Mouse (Mus musculus): ENCODE data around the gene Rhobtb1. TPM values are rescaled to one million over a fixed set of nuclear protein-coding genes. Genes with fewer than 3 reads are reported as not detected.

Rhobtb1 gene
- polyA plus RNA-seq, 1 experiment, result 9.9 TPM

DNA sequence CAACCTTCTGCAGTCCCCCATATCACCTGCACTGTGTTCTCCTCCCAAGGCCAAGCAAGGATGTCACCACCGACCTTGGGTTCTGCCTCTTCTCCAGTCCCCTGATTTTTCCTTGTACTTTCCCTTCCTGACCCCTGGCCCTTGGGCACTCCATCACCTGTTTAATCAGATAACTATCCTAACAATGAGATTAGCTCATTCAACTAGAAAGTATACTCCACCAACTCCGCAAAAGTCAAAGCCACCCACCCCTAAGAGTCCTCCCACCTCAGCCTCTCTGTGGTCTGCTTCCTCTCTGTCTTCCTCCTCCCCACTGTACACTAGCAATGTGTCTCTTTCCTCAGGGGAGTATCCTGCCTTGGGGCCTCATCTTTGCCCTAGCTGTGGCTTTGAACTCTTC lies 107.9 kb downstream of the Rhobtb1 start:
- no peak for DNase-seq
- 26% methylated on average over 2 of the region's 2 CpGs for WGBS
- no peak for TF ChIP-seq POLR2A (IDR thresholded peaks at IDR 0.05; ENCODE audit: borderline replicate concordance, extremely low read depth, low read depth, low read length)
- TF ChIP-seq CTCF (IDR thresholded peaks at IDR 0.05; ENCODE audit: insufficient read depth, low read length), result no peak
- H3K4me3 ChIP-seq (replicated peaks; ENCODE audit: extremely low read depth, low read depth, low read length), result no peak overlapping the region
- peaks cover 2% of the 10 kb centered on the region; the same call in 1 of the 2 replicates for H3K4me1 ChIP-seq (ENCODE audit: control insufficient read depth, insufficient read depth, low read length)

DNA sequence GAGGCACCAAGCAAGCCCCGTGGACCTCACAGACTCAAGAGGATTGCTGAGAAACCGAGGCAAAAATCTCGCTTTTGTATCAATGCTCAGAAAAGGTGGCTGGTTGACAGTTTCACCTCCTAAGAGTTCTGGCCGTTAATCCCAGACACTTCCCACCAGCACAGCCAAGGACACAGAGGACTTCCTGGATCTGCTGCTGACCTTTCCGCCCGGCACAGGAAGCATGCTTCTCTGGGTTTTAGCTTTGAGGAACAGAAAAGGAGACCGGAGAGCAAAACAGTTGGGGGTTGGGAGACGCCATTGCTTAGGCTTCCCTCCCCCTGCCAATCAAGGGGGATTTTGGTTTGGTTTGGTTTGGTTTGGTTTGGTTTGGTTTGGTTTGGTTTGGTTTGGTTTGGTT lies 108.7 kb downstream of the Rhobtb1 start:
- WGBS, result 65% methylated on average over 8 of the region's 8 CpGs
- DNase-seq, result no peak
- no peaks in the 10 kb centered on the region; the same call in 1 of the 2 replicates for H3K4me1 ChIP-seq (ENCODE audit: control insufficient read depth, insufficient read depth, low read length)
- no peak for TF ChIP-seq CTCF (IDR thresholded peaks at IDR 0.05; ENCODE audit: insufficient read depth, low read length)
- TF ChIP-seq POLR2A (IDR thresholded peaks at IDR 0.05; ENCODE audit: borderline replicate concordance, extremely low read depth, low read depth, low read length), result no peak
- H3K4me3 ChIP-seq (replicated peaks; ENCODE audit: extremely low read depth, low read depth, low read length), result no peak overlapping the region

DNA sequence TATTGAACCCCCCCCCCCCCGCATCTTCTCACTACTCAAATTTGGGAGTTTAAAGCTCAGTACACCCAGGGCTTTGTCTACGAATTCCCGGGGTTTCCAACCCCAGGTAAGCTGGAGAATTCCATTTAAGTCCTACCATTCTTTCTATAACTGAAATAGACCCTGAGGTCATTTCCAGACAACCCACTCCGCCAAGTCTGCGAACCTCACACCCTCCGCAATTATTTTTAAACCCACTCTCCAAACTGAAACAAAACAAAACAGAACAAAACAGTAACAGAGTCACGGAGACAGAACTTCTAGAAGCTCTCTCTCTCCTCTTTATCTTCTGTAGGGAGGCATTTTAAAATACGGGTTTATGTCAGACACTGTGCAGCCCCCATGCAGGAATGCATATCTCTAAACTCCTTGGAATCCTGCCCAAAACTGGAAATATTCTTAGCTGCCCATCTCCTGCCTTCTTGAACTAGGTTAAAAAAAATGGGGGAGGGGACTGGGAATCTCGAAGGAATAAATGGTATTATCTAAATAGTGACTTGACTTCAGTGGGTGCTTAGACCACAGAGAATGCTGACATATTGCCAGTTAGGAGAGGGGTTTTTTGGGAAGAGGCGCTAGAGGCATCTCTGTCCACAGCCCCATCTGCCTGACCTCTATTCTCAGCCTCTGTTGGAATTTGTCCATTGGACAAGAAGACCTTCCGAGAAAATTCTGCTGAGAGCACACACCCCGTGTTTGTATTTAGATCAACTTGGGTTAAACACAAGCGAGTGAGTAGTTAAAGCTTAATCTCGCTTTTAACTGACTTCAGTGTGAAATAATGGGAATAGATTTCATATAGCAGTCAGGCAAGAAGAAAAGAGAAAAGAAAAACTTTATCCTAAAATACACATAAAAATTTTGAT lies 111.9 kb downstream of the Rhobtb1 start:
- Histone ChIP-seq H3K4me1 (ENCODE audit: control insufficient read depth, insufficient read depth, low read length) (no peaks in the 10 kb centered on the region; the same call in 1 of the 2 replicates), H3K4me3 (replicated peaks; ENCODE audit: extremely low read depth, low read depth, low read length) (no peak overlapping the region)
- TF ChIP-seq POLR2A (IDR thresholded peaks at IDR 0.05; ENCODE audit: borderline replicate concordance, extremely low read depth, low read depth, low read length) (no peak), CTCF (IDR thresholded peaks at IDR 0.05; ENCODE audit: insufficient read depth, low read length) (no peak)
- no peak for DNase-seq
- 43% methylated on average over 14 of the region's 14 CpGs for WGBS

DNA sequence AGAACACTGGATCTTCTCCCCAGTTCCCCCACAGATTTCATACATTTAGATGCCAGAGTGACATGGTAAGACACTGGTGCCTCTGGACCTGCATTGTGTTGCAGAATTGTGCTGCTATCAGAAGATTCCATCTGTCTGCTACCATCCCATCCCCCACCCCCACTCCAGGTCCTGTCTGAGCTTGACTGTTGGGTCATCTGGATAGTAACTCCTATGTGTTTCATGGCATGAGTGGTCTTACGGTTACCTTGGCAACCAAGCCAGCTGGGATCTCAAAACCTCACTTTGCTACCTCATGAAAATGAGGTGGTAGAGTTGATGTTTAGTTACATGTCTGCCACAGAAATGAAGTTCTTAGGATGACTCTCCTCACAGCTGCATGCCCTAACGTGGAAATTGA lies 112.7 kb downstream of the Rhobtb1 start:
- TF ChIP-seq CTCF (IDR thresholded peaks at IDR 0.05; ENCODE audit: insufficient read depth, low read length), result no peak
- no peak for TF ChIP-seq POLR2A (IDR thresholded peaks at IDR 0.05; ENCODE audit: borderline replicate concordance, extremely low read depth, low read depth, low read length)
- 59% methylated on average over 2 of the region's 2 CpGs for WGBS
- H3K4me3 ChIP-seq (replicated peaks; ENCODE audit: extremely low read depth, low read depth, low read length), result no peak overlapping the region
- H3K4me1 ChIP-seq (ENCODE audit: control insufficient read depth, insufficient read depth, low read length), result no peaks in the 10 kb centered on the region; the same call in 1 of the 2 replicates
- no peak for DNase-seq

DNA sequence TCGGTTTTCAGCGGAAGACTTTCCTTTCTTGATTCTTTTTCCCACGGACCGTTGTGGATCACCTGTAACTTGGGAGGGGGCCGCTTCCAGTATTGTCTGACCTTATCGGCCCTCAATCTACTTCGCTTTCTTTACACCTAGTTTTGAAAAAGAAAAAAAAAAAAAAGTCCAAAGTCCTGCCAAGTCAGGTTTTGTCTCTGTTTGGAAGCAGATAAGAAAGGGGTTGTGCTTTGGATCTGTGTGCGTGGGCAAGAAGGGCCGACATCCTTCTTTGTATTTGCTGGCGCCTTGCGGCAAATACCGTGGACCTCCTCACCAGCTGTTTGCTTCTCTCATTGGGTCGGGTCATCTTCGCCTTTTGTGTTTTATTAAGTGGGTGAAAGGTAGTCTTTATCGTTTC lies 114.2 kb downstream of the Rhobtb1 start:
- 68% methylated on average over 15 of the region's 15 CpGs for WGBS
- no peak for DNase-seq
- TF ChIP-seq POLR2A (IDR thresholded peaks at IDR 0.05; ENCODE audit: borderline replicate concordance, extremely low read depth, low read depth, low read length), result no peak
- TF ChIP-seq CTCF (IDR thresholded peaks at IDR 0.05; ENCODE audit: insufficient read depth, low read length), result no peak
- no peaks in the 10 kb centered on the region; the same call in 1 of the 2 replicates for H3K4me1 ChIP-seq (ENCODE audit: control insufficient read depth, insufficient read depth, low read length)
- H3K4me3 ChIP-seq (replicated peaks; ENCODE audit: extremely low read depth, low read depth, low read length), result no peak overlapping the region

DNA sequence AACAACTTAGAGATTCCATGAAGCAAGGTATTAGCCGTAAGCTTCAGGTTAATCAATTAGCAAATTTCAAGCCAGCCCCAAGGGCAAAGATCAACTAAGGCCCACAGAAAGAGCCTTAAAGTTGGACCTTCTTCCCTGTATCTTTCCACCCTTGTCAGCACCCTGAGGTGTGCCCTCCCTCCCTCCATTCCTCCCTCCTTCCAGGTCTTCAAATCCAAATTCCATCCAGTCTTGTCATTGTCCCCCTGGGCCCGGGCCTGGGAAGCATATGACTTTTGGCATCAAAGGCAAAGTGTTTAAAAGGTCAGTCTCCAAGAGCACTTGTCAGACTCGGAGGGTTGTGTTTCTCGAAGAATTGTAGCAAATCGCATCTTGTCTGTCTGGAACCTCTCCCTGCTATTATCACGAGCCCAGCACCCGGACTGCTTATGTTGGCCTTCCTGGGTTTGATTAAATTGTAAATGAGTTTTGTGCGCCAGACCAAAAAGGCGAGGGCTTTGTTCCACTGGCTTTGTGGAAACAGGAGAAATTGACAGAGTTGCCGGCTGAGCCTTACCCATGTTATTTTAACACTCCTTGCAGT lies 116.9 kb downstream of the Rhobtb1 start:
- no peak for DNase-seq
- WGBS, result 63% methylated on average over 10 of the region's 10 CpGs
- TF ChIP-seq POLR2A (IDR thresholded peaks at IDR 0.05; ENCODE audit: borderline replicate concordance, extremely low read depth, low read depth, low read length) (no peak), CTCF (IDR thresholded peaks at IDR 0.05; ENCODE audit: insufficient read depth, low read length) (no peak)
- Histone ChIP-seq H3K4me1 (ENCODE audit: control insufficient read depth, insufficient read depth, low read length) (no peaks in the 10 kb centered on the region; the same call in 1 of the 2 replicates), H3K4me3 (replicated peaks; ENCODE audit: extremely low read depth, low read depth, low read length) (no peak overlapping the region)

DNA sequence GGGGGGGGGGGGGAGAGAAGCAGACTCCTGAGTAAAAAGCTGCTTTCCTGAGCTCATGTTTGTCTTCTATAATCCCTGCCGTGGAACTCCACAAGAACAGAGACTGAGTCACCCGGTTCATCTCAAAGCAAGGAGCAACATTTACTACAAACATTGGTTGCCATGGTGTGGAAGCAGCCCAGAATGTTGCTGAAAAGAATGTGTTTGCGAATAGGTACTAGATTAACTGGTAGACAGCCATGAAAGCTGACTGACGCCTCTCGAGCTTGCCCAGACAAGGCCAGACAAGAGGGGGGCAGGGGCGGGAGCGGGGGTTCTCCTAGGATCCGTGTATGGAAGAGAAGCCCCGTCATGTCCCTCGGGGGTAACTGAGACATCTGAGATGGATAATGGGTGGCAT lies 120.2 kb downstream of the Rhobtb1 start:
- 55% methylated on average over 10 of the region's 10 CpGs for WGBS
- Histone ChIP-seq H3K4me3 (replicated peaks; ENCODE audit: extremely low read depth, low read depth, low read length) (no peak overlapping the region), H3K4me1 (ENCODE audit: control insufficient read depth, insufficient read depth, low read length) (peaks cover 6% of the 10 kb centered on the region)
- TF ChIP-seq POLR2A (IDR thresholded peaks at IDR 0.05; ENCODE audit: borderline replicate concordance, extremely low read depth, low read depth, low read length) (no peak), CTCF (IDR thresholded peaks at IDR 0.05; ENCODE audit: insufficient read depth, low read length) (no peak)
- no peak for DNase-seq

DNA sequence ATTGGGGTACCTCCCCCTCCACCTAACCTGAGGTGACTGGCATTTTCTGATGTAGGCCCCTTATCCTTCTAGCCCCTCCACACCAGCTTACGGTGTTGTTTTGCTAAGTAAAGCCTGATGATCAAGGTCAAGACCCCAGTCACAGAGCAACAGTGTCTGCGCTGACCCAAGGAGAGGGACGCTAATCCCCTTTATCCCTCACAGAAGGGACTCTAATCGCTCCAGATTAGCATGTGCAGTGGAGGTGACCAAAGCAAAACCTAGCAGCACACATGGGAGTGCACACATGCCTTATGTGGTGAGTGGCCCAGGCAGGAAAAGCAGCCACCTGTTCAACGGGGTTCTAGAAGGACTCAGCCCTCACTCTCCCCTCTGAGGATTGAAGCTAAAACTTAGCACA lies 123.0 kb downstream of the Rhobtb1 start:
- 77% methylated on average over 5 of the region's 5 CpGs for WGBS
- TF ChIP-seq CTCF (IDR thresholded peaks at IDR 0.05; ENCODE audit: insufficient read depth, low read length) (no peak), POLR2A (IDR thresholded peaks at IDR 0.05; ENCODE audit: borderline replicate concordance, extremely low read depth, low read depth, low read length) (no peak)
- peaks cover 6% of the 10 kb centered on the region for H3K4me1 ChIP-seq (ENCODE audit: control insufficient read depth, insufficient read depth, low read length)
- DNase-seq, result no peak
- H3K4me3 ChIP-seq (replicated peaks; ENCODE audit: extremely low read depth, low read depth, low read length), result no peak overlapping the region

DNA sequence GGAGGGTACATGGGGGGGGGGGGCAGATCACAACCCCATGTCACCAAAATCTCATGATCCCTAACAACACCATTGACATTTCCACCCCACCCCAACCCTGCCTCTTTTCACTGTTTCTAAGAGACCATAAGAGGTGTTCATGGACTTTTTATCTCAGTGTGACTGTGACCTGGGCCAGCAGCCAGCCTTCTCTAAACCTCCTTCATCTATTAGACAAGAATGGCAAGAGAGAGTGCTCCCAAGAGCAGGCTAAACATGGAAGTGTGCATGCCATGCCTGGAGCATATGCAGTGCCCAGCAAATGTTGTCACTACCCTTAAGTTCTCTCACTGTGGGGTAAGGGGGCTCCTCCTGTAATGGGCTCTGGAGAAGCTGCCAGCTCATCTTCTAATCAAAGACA lies 123.5 kb downstream of the Rhobtb1 start:
- Histone ChIP-seq H3K4me3 (replicated peaks; ENCODE audit: extremely low read depth, low read depth, low read length) (no peak overlapping the region), H3K4me1 (ENCODE audit: control insufficient read depth, insufficient read depth, low read length) (peaks cover 6% of the 10 kb centered on the region)
- DNase-seq, result peak; percentile 41
- TF ChIP-seq POLR2A (IDR thresholded peaks at IDR 0.05; ENCODE audit: borderline replicate concordance, extremely low read depth, low read depth, low read length), result no peak
- TF ChIP-seq CTCF (IDR thresholded peaks at IDR 0.05; ENCODE audit: insufficient read depth, low read length), result no peak
